Mouse (Mus musculus): ENCODE data around the gene Rif1.

DNA sequence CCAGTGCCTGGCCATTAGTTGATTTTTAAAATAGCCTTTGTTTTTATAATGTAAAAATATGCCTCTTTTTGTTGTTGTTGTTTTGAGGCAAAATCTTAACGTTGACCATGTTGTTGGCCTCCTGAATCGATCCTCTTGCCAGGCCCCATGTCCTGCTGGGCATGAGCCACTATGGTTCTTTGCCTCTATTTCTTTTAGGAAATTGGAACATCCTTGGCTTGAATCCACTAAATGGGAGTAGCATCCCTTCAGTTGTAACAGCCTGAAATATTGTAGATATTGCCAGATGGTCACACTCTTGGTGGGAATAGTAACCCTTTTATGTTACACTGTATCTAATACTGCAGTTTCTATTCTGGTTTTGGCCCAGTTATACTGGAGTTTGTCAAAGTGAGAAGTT lies 11.9 kb downstream of the Rif1 start:
- TF ChIP-seq POLR2A (IDR thresholded peaks at IDR 0.05; ENCODE audit: low read depth, low read length) (no peak), CTCF (IDR thresholded peaks at IDR 0.05; ENCODE audit: borderline replicate concordance, insufficient read depth, low read length) (no peak)
